Mouse (Mus musculus) cerebellum, adult (tissue): ENCODE results near the gene Prss48.

ENCODE experiments used
- ATAC-seq: cut with Nextera tagmentation; 2 replicates; pipeline ENCODE4 v1.9.2; 2017; ENCODE audit warnings: mild to moderate bottlenecking, moderate library complexity, mixed read lengths; ENCODE audit not compliant: insufficient number of reproducible peaks, low FRiP score, low TSS enrichment

The Prss48 gene

GRCm38 (mm10) chr3:85955269-85955668 is 47.0 kb downstream of the Prss48 start:
- no peak for ATAC-seq

- no peak for ATAC-seq
Observed at GRCm38 (mm10) chr3:85952696-85953283, 49.5 kb downstream of the Prss48 start.

GRCm38 (mm10) chr3:85950914-85951313 is 51.4 kb downstream of the Prss48 start:
- no peak for ATAC-seq
